Mouse (Mus musculus) stomach, postnatal 0 days (tissue): Measurements from ENCODE around the gene Edem1.

Experiments
- CTCF ChIP-seq: IDR thresholded peaks from 2 replicates; pipeline ENCODE4 v1.5.1; 2016; ENCODE audit warnings: antibody characterized with exemption, low read depth, mild to moderate bottlenecking, moderate library complexity
- EP300 ChIP-seq: optimal IDR thresholded peaks from 2 replicates; pipeline ENCODE3; 2016; ENCODE audit warnings: antibody characterized with exemption

DNA sequence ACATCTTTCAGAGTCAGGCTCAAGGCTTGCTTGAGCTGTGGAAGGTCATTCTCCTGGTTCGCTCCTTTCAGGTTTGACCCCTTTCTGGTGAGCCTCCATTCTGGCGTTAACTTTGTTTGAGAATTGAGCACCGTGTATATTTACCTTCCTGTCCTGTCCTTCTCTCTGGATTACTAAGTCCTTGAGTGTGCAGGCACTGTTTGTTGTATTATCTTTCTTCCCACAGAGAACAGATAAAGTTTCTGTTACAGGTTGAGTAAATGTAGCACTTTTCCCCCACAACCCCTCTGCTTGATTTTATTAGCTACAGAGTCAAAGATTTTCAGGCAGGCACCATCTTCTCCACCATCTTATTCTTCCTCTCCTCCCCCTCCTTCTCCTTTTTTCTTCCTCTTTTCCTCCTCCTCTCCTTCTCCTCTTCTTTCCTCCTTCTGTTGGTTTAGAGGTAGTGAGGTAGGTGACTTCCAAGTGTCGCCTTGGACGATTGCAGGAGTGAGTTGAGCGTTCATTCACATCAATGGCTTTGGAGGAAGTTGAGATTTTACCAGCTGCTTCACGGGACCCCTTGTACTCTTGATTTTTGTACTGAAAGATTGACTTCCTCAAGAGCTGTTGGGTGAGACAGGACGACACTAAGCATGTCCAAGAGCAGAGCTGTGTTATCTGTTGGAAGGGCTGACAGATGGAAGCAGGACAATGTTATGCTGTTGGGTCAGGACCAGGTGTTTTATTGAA is 5.7 kb downstream of the Edem1 start:
- TF ChIP-seq CTCF = no peak
- no peak for TF ChIP-seq EP300
